Mouse (Mus musculus): Measurements from ENCODE around the gene Srpk2. TPM values are rescaled to one million over a fixed set of nuclear protein-coding genes. Genes with fewer than 3 reads are reported as not detected.

The Srpk2 gene
- polyA plus RNA-seq, 1 experiment, result 4.9 TPM

Other genes starting within 250 kb of the Srpk2 start
- gene Pus7, start 99.1 kb upstream of the Srpk2 start, polyA plus RNA-seq (2012; fragmentation: generic; extraction: Trizol), result 12.5 TPM
- gene Rint1, start 103.1 kb upstream of the Srpk2 start, polyA plus RNA-seq (2012; fragmentation: generic; extraction: Trizol), result 9.5 TPM
- gene Tomm7, start 159.5 kb upstream of the Srpk2 start, polyA plus RNA-seq (2012; fragmentation: generic; extraction: Trizol), result 125 TPM